Mouse (Mus musculus): ENCODE data around the gene Cfap54.

GRCm38 (mm10) chr10:93064973-93065372 lies 16.4 kb downstream of the Cfap54 start:
- TF ChIP-seq CTCF (IDR thresholded peaks at IDR 0.05; ENCODE audit: low read depth), result no peak
- TF ChIP-seq EP300 (IDR thresholded peaks at IDR 0.05; ENCODE audit: low read depth), result no peak

Measured in liver, postnatal 0 days (tissue).